Mouse (Mus musculus) layer of hippocampus, adult 2 months (tissue): Measurements from ENCODE around the gene Pi4ka. TPM values are rescaled to one million over a fixed set of nuclear protein-coding genes. Genes with fewer than 3 reads are reported as not detected.

Experiments
- DNase-seq, 2 experiments: peaks; one replicate each; pipeline ENCODE4 v3.0.0; 2022; ENCODE audit warnings: low spot score in 2 of 2
- H3K27ac ChIP-seq: fragments of 200-600 bp; 2 replicates; pipeline ENCODE4 v1.8.1; 2022
- H3K4me3 ChIP-seq: fragments of 200-600 bp; 2 replicates; pipeline ENCODE4 v1.8.1; 2022; ENCODE audit warnings: mild to moderate bottlenecking
- CTCF ChIP-seq: fragments of 200-600 bp; conservative IDR thresholded peaks from 2 replicates; pipeline ENCODE4 v1.8.1; 2022; ENCODE audit warnings: antibody characterized with exemption, mild to moderate bottlenecking, moderate library complexity
- total RNA-seq, 2 experiments: library from RNA; stranded (reverse); gene quantifications; 2 replicates each; pipeline ENCODE4 v1.2.3; 2021

The Pi4ka gene
- total RNA-seq, 2 experiments from 2014 or later, result 275 to 301 TPM

DNA sequence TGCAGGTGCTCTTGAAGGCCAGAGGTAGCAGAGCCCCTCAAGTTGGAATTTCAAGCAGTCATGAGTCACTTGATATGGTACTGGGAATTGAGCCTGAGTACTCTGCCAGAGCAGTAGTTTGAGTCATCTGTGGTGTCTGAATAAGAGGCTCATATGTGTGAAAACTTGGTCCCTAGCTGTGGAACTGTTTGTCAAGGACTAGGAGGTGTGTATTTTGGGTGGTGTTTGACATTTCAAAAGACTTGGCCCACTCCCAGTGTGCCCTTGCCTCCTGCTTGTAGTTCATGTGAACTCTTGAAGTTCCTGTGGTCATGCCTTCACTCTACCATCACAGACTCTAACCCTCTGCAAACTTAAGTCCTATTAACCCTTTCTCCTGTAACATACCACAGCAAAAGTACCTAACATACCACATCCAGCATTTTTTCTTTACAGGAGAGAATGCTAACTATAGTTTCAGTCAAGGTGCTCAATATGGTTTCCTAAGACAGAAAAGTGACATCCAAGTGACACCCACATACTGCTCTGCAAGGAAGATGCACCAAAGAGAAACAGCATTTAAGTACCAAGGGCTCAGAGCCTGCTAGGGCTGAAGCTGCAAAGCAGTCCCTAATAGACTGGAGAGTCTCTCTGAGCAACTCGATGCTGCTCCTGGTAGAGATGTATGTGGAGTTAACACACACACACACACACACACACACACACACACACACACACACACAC lies 76.1 kb downstream of the Pi4ka start:
- DNase-seq, result peak in 1 of 2 experiments; percentile 28
- Histone ChIP-seq H3K4me3 (no peak overlapping the region), H3K27ac (peak overlapping the region; percentile 55)
- TF ChIP-seq CTCF, result no peak

GRCm38 (mm10) chr16:17326064-17326463 lies 80.0 kb downstream of the Pi4ka start:
- H3K4me3 ChIP-seq, result no peak overlapping the region
- peak overlapping the region; percentile 69 for H3K27ac ChIP-seq
- TF ChIP-seq CTCF, result no peak
- peak in 1 of 2 experiments; percentile 26 for DNase-seq

DNA sequence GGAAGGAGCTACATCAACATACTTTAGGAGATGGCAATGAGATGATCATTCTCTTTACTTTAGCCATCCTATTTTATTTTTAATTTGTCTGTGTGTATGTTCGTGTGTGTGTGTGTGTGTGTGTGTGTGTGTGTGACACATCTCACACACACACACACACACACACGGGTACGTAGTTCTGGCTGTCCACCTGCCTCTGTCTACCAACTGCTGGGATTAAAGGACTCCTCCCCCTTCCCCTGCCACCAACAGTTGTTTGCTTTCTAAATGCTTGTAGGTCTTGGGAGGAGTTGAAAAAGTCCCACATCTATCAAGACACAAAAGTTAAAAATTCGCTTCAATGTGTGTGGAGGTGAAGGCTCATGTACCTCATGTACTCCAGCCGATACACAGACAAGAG lies 81.4 kb downstream of the Pi4ka start:
- no peak for TF ChIP-seq CTCF
- Histone ChIP-seq H3K27ac (no peak overlapping the region), H3K4me3 (no peak overlapping the region)
- no peak for DNase-seq

GRCm38 (mm10) chr16:17321481-17321880 lies 84.6 kb downstream of the Pi4ka start:
- Histone ChIP-seq H3K4me3 (no peak overlapping the region), H3K27ac (peak overlapping the region; percentile 65; the same call in 1 of the 2 replicates)
- DNase-seq, result no peak
- TF ChIP-seq CTCF, result no peak

GRCm38 (mm10) chr16:17316554-17316953 lies 89.6 kb downstream of the Pi4ka start:
- H3K27ac ChIP-seq, result peak overlapping the region; percentile 67; the same call in 1 of the 2 replicates
- no peak for TF ChIP-seq CTCF
- peak in 1 of 2 experiments; percentile 33 for DNase-seq

DNA sequence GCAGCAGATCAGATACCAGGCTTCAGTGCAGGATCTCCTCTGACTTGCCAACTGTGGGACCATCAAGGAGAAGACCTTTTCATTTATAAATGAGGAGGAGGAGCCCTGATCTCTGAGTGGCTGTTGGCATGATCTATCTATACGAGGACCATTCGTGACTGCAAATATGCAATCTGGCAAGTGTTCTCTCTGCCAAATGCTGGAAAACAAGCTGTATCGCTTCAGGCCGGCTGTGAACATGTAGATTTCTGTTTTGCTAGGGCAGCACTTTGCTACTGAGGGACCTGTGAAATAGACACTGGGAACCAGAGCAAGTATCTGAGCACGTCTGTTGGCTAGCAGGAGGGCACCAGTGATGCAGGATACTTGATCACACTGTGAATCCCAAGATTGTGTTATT lies 93.6 kb downstream of the Pi4ka start:
- Histone ChIP-seq H3K4me3 (no peak overlapping the region), H3K27ac (peak overlapping the region; percentile 64; the same call in 1 of the 2 replicates)
- peak; percentile 27 to 48 for DNase-seq
- TF ChIP-seq CTCF, result no peak

More at GRCm38 (mm10) chr16:17316554-17316953, 89.6 kb downstream of the Pi4ka start:
- H3K4me3 ChIP-seq, result no peak overlapping the region

DNA sequence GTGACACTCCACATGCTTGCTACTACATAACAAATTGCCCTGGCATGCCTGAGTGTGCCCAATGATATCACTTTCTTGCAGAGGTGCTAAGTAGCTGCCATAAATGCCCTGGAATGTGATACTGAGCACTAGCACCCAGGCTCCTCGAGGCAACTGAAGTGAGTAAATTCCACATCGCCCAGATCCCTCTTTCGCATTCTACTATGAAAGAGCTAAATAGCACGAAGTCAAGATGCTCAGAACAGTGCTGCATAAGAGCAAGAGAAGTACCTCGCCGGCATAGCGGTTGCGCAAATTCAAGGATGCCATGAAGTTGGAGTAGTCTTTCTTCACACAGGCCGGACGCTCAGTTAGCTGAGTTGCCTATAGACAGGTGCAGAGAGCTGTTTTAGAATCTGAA lies 97.1 kb downstream of the Pi4ka start:
- TF ChIP-seq CTCF, result no peak
- no peak for DNase-seq
- H3K27ac ChIP-seq, result no peak overlapping the region
- no peak overlapping the region for H3K4me3 ChIP-seq

- no peak for TF ChIP-seq CTCF
- DNase-seq, result no peak
- Histone ChIP-seq H3K4me3 (no peak overlapping the region), H3K27ac (no peak overlapping the region)
Observed at GRCm38 (mm10) chr16:17307461-17307860, 98.7 kb downstream of the Pi4ka start.

- TF ChIP-seq CTCF, result no peak
- Histone ChIP-seq H3K4me3 (no peak overlapping the region), H3K27ac (no peak overlapping the region)
- no peak for DNase-seq
Observed at GRCm38 (mm10) chr16:17303521-17304245, 102.4 kb downstream of the Pi4ka start.

DNA sequence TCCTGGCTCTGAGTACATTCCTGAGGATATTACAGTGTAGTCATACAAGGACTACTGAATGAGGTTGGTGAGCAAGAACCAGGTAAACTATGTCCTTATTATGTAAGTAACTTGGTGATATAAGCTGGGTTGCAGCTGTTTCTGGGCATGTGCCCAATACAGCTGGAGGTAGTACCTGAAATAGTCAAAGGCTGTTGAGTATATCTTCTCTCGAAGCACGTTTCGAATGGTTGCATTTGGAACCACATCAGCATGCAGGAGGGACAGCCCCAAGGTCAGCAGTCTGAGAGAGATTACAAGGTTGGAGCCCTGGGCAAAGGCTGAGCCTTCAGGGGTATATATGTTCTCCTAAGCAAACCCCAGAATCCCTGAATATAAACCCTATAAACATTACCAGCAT lies 105.3 kb downstream of the Pi4ka start:
- no peak for TF ChIP-seq CTCF
- DNase-seq, result no peak
- H3K4me3 ChIP-seq, result no peak overlapping the region
- H3K27ac ChIP-seq, result no peak overlapping the region

GRCm38 (mm10) chr16:17292751-17293150 lies 113.4 kb downstream of the Pi4ka start:
- Histone ChIP-seq H3K4me3 (no peak overlapping the region), H3K27ac (no peak overlapping the region)
- TF ChIP-seq CTCF, result peak; percentile 95
- peak in 1 of 2 experiments; percentile 76 for DNase-seq

GRCm38 (mm10) chr16:17291016-17291415 lies 115.1 kb downstream of the Pi4ka start:
- no peak for TF ChIP-seq CTCF
- Histone ChIP-seq H3K27ac (no peak overlapping the region), H3K4me3 (no peak overlapping the region)
- no peak for DNase-seq

DNA sequence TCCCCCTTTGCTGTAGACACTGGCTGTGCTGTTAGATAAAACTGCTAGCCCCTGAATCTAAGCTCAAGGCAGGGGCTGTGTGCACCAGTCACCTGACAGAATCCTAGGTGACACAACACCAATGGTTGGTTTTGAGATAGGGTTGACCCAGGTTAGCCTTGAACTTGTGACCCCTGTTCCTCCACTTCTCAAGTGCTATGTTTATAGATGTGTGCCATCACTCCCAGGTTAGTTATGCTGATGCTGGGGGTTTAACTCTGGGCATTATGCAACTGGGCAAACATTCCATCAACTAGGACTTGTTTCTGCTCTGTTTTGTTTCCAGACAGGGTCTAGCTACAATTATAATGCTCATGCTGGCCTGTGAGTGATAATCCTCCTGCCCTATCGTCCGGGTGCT lies 119.0 kb downstream of the Pi4ka start:
- no peak overlapping the region for H3K27ac ChIP-seq
- TF ChIP-seq CTCF, result no peak

More for the DNA sequence above, 119.0 kb downstream of the Pi4ka start:
- H3K4me3 ChIP-seq, result no peak overlapping the region
- DNase-seq, result no peak
